Mouse (Mus musculus): ENCODE measurements around the gene Hpd.

Hpd gene

DNA sequence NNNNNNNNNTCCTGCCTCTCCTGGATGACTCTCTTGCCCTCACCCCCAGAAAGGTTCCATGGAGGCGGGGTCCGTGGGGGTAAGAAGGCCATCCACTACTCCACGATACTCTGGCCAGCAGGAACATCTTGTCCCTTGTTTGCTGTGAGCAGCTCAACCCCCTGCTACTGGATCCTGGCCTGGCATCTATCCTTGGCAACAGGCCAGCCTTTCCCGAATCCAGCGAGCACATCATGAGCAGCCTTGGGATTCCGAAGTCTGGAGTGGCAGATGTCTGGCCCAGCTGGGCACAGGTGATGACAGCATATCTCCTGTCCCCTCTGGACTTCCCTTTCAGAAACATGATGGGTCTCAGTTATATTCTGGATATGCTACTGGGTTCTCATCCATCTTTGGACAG lies 3.4 kb upstream of the Hpd start:
- no peak for DNase-seq (ENCODE audit: low read depth)

DNA sequence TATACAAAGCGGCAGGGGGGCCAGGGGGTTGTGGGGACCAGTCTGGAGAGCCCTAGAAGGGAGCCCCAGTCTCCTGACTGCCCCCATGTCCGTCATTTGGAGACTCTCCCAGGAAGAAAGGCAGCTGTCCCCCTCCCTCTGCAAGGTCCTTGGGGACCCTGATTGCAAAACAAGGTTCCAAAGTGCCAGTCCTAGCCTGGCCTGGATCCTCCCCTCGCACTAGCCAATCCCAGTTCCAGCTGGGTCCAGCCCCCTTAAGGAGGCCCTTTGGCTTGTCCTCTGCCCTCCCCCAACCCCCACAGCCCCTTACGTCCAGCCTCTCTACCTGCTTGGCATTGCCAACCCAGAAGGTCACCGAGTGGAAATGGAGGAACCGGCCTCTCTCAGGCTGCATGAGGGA lies 991 bp downstream of the Hpd start:
- no peak for DNase-seq (ENCODE audit: low read depth)

DNA sequence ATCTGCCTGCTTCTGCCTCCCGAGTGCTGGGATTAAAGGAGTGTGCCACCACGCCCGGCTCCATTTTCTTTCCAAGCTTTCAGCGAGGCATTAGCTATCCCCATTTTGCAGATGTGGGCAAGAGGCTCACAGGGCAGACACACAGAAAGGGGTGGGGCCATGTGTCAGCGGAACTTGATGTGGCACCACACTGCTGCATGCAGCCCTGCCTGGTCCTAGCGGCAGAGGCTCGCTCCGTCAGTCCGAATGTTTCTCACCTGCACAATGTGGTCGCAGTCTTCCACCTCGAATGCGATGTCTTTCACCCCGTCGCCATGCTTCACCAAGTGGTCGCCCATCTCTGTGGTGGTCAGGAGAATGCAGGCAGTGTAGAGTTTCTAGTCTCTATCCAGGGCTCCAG lies 2.1 kb downstream of the Hpd start:
- no peak for DNase-seq (ENCODE audit: low read depth)

DNA sequence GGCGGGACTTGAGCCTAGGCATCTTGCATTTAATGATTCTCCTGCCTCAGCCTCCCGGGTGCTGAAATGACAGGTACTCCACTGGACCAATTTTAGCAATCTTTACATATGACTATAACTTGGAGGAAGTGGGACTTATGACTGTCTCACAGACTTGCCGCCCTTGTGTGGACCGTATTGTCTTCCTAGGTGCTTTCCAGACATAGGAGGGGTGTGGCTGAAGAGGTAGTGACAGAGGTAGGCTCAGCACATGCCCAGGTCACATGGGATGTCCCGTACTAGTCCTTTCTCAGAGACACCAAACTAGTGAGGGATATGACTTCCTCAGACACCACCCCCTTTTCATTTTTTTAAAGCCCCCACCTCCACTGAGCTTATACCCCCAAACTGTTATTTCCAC lies 3.7 kb downstream of the Hpd start:
- DNase-seq (ENCODE audit: low read depth) = no peak

DNA sequence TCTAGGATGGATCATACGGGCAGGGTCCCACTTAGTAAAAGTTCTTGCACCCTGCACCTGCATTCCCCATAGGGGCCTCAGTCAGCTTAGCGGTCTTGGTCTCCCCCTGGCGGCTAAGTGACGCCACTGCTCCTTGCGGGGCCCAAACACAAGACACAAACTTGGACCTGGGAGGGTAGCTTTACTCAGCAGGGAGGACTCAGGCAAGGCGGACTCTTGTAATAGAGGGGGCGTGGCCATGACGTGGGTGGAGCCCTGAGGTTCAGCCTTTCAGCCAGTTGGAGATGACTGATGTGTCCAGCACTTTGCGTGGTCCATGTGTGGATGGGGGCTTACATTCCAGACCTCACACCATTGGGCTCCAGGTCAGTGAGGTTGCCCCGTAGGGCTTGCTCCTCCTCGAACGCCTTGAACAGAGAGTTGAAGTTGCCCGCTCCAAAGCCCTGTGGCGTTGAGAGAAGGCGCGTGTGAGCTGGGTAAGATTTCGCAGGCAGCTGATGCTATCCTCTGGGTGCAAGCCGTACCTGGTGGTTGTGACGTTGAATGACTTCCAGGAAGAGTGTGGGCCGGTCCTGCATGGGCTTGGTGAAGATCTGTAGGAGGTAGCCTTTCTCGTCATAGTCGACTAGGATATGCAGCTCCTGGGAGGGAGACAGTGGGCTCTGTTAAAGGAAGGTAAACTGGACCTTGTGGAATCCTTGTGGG lies 10.7 kb downstream of the Hpd start:
- peak; percentile 86 for DNase-seq (ENCODE audit: low read depth)

DNA sequence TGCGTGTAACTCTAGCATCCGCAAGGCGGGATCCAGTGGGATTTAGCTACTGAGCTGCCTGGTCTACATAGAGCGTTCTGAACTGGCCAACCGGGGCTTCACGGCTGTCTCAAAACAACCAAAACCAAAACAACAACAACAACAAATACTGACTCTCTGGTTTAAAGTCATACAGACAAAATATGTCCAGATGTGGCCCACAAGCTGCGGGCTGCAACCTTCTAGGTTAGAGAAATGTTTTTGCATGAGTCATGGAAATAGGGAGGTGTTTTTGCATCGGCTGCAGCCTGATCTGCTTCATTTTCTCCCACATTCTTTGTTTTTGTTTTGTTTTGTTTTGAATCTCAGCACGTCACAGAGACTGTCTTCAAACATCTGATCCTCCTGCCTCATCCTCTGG lies 12.2 kb downstream of the Hpd start:
- DNase-seq (ENCODE audit: low read depth) = no peak

DNA sequence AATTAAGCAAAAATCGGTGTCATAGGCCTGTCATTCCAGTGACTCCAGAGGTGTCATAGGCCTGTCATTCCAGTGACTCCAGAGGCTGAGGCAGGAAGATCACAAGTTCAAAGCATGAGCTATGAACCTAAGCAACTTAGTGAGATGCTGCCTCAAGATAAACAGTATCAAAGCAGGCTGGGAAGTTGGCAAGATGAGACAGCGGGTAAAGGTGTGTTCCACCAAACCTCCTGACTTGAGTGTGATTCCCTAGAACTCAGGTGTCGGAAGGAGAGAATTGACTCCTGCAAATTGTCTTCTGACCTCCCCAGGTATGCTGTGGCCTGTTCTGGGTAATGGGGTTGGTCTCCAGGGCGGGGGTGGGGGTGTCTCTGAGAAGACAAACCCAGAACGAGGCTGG lies 13.2 kb downstream of the Hpd start, which contains the start of gene Psmd9:
Gene Psmd9 (plus strand): TSS at position 130 of the 400 bp plus-strand sequence.
- no peak for DNase-seq (ENCODE audit: low read depth)

DNA sequence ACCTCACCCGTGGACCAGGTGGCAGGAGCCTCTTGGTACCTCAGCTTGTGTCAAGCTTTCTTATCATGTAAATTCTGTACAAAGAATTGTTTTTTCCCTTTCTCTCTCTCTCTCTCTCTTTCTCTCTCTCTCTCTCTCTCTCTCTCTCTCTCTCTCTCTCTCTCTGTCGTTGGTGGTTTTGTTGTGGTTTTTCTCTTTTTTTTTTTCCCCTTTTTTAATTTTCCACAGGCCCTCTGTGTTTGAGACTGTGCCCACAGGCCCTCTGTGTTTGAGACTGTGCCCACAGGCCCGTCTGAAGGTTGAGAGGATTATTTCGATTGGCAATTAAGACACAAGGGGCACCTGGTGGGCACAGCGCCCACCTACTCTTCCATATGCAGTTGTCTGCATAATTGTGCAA lies 14.9 kb downstream of the Hpd start:
- no peak for DNase-seq (ENCODE audit: low read depth)

DNA sequence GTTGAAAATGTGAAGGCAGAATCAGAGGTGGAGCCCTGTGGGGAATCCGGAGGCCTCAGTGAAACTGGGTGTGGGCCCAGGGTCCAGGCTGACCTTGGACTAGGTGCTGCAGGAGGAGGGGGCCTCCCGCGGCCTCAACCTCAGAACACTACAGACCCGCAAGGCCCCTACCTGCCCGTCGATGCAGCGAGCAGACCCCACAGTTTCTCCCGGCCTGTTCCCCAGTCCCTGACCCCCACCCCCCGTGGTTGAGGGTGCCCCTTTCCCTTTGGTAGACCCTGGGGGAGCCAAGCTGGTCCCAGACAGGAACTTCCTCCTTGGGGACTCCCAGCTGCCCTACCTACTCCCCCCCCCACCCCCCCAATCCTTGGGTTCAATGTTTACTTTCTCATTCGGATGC lies 16.1 kb downstream of the Hpd start:
- no peak for DNase-seq (ENCODE audit: low read depth)

DNA sequence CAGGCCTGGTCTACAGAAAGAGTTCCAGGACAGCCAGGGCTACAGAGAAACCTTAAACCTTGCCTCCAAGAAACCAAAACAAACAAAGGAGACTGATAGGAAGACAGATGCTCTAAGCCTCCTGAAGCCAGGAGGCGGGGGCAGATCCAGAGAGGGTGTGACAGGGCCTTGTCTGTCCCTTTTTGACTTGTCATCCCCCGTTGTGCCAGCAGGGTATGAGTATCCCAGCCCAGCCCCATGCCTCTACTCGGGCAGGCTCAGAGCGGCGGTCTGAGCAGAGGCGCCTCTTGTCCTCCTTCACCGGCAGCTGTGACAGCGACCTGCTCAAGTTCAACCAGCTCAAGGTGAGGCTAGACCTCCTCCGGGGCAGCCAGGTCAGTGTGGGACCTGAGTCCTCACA lies 19.6 kb downstream of the Hpd start:
- DNase-seq (ENCODE audit: low read depth) = no peak

DNA sequence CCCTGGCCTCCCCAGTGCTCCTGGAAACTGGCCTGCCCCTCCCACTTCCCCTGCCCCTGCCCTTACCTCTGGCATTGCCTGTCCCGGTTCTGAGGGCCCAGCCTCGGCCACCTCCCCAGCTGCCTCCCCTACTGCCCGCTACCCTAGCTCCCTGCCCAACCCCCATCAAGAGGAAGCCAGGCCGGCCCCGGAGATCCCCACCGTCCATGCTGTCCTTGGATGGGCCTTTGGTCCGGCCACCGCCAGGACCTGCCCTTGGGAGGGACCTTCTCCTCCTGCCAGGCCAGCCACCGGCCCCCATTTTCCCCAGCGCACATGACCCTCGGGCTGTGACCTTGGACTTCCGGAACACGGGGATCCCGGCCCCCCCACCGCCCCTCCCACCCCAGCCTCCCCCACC lies 22.2 kb downstream of the Hpd start:
- no peak for DNase-seq (ENCODE audit: low read depth)

DNA sequence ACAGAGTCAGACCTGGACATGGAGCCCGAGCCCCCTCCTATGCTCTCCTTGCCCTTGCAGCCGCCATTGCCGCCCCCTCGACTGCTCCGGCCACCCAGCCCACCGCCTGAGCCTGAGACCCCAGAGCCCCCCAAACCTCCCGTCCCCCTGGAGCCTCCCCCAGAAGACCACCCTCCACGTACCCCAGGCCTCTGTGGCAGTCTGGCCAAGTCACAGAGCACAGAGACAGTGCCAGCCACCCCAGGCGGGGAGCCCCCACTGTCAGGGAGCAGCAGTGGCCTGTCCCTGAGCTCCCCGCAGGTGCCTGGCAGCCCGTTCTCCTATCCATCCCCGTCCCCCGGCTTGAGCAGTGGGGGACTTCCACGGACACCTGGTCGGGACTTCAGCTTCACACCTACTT lies 22.7 kb downstream of the Hpd start:
- no peak for DNase-seq (ENCODE audit: low read depth)

DNA sequence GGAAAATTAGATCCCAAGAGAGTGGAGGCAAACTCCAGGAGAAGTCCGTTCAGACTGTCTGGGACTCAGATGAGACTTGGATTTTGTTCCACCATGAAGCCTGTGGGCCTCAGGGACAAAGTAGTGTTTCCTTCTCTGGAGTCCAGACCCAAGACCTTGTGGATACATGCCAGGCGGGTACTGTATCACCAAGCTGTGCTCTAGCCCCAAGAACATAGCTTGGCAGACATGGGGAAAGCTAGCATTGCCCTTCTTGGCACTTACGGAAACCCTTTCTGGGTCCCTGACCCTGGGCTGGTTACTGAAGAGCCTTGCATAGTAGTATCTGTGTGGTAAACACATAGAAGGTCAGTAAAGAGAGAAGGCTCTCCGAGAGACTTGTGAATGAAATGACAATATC lies 23.1 kb downstream of the Hpd start:
- DNase-seq (ENCODE audit: low read depth) = no peak

DNA sequence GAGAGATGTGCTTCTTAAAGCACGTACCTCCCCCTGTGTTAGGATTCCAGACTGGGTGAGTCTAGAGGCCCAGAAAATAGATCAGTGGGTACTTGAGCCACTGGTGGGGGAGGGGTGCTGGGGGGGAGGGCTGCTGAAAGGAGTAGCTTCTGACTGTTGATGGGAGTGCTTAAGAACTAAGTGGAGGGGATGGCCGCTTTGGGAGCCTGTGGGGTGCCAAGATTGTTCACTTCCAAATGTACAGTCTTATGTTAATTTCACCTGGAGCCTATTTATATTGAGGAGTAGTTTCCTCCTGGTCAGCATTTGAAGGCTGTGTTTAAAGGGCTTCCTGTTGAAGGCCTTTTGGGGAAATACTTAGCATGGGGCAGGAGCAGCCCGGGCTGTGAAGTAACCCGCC lies 24.6 kb downstream of the Hpd start:
- DNase-seq (ENCODE audit: low read depth) = no peak

DNA sequence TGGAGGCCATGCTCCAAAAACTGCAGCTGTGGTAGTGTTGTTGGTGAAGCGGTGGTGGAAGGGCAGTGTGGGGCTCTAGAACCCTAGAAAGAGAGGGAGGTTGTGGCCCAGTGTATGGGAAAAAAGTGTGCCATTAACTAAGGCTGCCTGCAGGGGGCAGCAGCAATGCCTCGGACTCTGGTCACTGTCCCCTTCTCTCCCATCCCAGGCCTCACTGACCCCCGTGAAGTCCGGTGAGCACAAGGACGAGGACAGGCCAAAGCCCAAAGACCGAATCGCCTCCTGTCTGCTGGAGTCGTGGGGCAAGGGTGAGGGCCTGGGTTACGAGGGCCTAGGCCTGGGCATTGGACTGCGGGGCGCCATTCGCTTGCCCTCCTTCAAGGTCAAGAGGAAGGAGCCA lies 25.8 kb downstream of the Hpd start:
- no peak for DNase-seq (ENCODE audit: low read depth)

DNA sequence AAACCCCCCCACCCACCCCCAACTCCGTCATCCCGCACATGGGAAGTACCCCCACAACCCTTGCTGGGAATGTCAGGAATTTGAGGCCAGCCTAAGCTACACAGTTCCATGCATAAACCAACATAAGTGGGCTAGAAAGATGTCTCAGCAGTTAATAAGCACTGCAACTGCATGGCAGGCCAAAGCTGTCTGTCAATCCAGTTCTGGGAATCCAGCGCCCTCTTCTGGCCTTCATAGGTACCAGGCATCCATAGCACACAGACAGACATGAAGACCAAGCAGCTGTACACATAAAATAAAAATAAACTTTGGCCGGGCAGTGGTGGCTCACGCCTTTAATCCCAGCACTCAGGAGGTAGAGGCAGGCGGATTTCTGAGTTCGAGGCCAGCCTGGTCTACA lies 27.1 kb downstream of the Hpd start:
- DNase-seq (ENCODE audit: low read depth) = peak; percentile 82

DNA sequence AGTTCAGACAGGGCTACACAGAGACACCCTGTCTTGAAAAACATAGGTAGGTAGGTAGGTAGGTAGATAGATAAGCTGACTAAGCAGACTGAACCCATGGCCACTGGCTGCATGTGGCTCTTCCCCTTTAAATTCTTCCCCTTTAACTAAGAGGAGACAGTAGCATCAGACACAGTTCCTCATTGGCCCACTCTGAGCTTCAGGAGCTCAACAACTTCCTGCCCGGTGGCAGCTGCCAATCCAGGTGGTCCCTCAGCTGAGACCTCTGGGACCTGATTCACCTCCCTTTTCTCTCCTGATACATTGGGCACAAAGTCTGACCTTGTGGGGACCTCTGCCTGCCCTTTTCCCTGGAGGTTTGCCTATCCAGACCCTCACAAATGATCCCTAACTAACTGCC lies 29.6 kb downstream of the Hpd start:
- no peak for DNase-seq (ENCODE audit: low read depth)

DNA sequence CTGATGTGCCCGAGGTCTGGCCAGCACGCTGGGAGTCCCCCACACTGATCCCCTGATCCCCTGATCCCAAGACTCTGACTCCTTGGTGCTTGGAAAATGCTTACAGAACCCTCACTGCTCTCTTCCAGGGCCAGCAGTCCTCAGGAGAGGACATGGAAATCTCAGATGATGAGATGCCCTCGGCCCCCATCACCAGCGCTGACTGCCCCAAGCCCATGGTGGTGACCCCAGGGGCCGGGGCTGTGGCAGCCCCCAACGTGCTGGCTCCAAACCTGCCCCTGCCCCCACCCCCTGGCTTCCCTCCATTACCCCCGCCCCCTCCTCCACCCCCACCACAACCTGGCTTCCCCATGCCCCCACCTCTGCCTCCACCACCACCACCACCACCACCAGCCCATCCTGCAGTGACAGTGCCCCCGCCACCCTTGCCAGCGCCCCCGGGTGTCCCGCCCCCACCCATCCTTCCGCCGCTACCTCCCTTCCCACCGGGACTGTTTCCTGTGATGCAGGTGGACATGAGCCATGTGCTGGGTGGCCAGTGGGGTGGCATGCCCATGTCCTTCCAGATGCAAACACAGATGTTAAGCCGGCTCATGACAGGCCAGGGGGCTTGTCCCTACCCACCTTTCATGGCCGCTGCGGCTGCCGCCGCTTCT lies 30.7 kb downstream of the Hpd start:
- DNase-seq (ENCODE audit: low read depth) = no peak

DNA sequence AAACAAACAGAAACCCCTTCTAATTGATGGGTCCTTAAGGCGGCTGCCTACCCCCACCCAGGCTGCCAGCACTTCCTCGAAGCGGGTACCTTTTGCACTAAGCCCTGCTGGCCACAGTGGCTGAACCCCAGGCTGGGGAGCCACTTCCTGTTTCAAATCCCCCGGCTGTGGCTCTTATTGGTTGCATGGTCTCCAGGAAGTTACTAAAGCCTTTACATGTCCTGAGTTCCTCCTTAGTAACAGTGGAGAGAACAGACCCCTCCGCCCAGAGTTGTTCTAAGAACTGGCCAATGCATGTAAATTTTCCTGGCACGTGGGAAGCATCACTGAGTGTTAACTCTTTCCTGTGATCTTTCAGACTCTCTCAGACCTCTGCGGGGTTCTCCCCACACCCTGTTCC lies 31.4 kb downstream of the Hpd start:
- no peak for DNase-seq (ENCODE audit: low read depth)

DNA sequence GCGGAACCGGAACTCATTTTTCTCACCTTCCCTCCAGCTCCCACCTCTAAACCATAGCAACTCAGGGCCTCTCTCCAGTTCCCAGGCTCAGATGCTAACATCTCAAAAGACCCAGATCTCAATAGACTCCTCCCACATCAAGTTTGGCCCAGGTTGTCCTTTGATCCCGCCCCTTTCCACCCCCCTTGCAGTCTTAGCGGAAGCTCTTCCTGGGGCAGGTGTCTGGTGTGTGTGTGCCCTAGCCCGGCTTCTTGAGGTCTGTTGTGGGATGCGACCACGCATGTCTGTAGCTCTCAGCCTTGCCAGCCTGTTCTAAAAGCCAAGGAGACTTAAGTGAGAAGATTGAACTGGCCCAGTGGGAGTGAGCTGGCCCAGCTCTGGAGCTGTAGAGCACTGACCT lies 31.9 kb downstream of the Hpd start:
- DNase-seq (ENCODE audit: low read depth) = no peak

DNA sequence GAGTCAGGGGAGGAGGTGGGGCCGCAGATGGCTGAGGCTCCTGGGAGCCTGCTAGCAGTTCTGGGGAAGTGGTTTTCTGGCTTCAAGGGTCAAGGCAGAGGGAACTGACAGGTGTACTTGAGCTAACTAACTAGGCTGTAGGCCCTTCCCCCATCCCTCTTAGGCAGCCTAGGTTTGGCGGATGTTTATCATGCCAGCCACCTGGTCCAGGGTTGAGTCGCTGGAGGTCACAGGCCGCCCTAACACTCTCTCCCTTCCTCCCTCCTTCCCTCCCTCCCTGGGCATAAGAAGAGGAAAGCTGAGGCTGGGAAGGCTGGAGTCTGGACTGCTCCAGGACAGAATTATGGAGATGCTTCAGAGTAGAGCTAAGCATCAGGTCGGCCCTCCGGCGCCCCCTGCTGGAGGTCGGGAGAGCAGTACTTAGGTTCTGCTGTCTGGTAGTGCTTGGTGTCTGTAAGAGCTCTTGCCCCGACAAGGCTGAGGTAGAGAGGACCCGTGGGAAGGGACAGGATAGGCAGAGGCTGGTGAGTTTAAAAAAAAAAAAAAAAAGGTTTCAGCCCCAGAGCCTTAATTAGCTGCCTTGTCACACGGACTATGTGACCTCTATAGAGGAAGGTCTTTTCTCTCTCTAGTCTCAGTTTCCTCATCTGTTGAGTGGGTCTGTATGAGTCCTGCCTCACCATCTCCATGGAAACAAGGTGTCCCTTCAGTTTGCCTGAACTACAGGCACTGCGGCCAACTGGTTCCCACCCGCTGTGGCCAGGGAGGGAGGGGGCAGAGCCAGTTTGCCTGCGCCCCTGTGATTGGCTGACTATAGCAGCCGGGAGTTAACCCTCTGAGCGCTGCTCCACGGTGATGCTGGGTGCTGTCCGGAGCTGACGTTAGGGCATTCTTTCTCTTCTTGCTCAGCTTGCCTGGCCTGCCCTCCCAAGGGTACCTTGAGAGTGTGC lies 32.8 kb downstream of the Hpd start:
- peak; percentile 78 for DNase-seq (ENCODE audit: low read depth)

DNA sequence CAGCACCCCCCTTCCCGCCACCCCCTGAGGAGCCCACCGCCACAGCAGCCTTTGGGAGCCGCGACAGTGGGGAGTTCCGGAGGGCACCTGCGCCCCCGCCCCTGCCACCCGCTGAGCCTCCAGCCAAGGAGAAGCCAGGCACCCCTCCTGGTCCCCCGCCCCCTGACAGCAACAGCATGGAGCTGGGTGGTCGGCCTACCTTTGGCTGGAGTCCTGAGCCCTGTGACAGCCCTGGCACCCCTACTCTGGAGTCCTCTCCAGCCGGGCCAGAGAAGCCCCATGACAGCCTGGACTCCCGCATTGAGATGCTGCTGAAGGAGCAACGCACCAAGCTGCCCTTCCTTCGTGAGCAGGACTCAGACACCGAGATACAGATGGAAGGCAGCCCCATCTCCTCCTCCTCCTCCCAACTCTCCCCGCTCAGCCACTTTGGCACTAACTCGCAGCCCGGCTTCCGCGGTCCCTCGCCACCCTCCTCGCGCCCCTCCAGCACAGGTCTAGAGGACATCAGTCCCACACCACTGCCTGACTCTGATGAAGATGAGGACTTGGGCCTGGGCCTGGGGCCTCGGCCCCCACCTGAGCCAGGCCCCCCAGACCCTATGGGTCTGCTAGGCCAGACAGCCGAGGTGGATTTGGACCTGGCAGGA lies 34.3 kb downstream of the Hpd start:
- no peak for DNase-seq (ENCODE audit: low read depth)

DNA sequence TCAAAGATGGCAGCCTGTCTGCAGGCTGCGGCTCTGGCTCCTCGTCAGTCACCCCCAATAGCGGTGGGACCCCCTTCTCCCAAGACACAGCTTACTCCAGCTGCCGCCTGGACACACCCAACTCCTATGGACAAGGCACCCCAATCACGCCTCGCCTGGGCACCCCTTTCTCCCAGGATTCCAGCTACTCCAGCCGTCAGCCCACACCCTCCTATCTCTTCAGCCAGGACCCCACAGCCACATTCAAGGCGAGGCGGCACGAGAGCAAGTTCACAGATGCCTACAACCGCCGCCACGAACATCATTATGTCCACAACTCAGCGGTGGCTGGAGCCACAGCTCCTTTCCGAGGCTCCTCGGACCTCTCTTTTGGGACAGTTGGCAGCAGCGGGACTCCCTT lies 35.0 kb downstream of the Hpd start:
- no peak for DNase-seq (ENCODE audit: low read depth)
